Mouse (Mus musculus): ENCODE results near the gene Olfr372.
"Not testable (repeated sequence)": the region's sequence is repeated elsewhere in the genome, so short reads cannot be mapped to it uniquely, and the experiment has no call there.

DNA sequence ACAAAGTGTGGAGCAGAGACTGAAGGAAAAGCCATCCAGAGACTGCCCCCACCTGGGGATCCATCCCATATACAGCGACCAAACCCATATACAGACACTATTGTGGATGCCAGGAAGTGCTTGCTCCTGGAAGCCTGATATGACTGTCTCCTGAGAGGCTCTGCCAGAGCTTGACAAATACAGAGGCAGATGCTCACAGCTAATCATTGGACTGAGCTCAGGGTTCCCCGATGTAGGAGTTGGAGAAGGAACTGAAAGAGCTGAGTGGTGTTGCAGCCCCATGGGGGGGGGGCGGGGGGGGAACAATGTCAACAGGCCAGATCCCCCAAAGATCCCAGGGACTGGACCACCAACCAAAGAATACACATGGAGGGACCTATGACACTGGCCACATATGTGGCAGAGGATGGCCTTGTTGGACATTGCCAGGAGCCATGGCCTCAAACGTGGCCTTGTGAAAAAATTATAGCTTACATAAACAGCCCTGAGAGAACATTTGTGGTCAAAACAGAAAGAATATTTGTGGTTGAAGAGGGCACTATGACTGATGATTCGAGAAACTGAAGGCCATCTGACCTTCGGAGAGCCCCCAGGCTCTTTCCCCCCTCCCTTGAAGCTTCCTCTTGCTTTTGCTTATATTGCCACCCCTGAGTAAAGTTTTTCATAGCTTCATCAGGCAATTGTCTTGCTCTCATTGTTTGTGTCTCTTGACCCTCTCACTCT, 27.4 kb upstream of the Olfr372 start:
- TF ChIP-seq POLR2A (IDR thresholded peaks at IDR 0.05; ENCODE audit: low read depth, low read length); CTCF (conservative IDR thresholded peaks at IDR 0.05; ENCODE audit: insufficient read depth, insufficient read length, low read depth, low read length): not testable (repeated sequence)

Data from kidney, adult 2 months (tissue).